Mouse (Mus musculus) MEL (cell line): ENCODE measurements around the gene Alad.

Experiments used
- CHD2 ChIP-seq: IDR thresholded peaks from 2 replicates; pipeline ENCODE4 v1.6.1; 2011; ENCODE audit warnings: low read length, improper control_type of control experiment
- CTCF ChIP-seq, 3 experiments: IDR thresholded peaks in 2 of 3; conservative IDR thresholded peaks in 1 of 3; 2 replicates each; pipeline ENCODE4 v1.5.1; 2011 to 2012; ENCODE audit warnings: low read length in 3 of 3, low read depth in 2 of 3, mild to moderate bottlenecking in 2 of 3, improper control_type of control experiment in 1 of 3, inconsistent platforms in 1 of 3, mixed read lengths in 1 of 3, moderate library complexity in 1 of 3; ENCODE audit not compliant: control insufficient read depth in 1 of 3, insufficient read depth in 1 of 3, poor library complexity in 1 of 3, severe bottlenecking in 1 of 3
- EP300 ChIP-seq, 2 experiments: IDR thresholded peaks; 2 replicates each; pipeline ENCODE4 v1.6.1; 2011; ENCODE audit warnings: improper control_type of control experiment in 2 of 2, low read length in 2 of 2, low read depth in 1 of 2, mild to moderate bottlenecking in 1 of 2
- GATA1 ChIP-seq: IDR thresholded peaks from 2 replicates; pipeline ENCODE4 v1.6.1; 2011; ENCODE audit warnings: low read depth, low read length, improper control_type of control experiment
- JUND ChIP-seq: IDR thresholded peaks from 2 replicates; pipeline ENCODE4 v1.6.1; 2011; ENCODE audit warnings: low read depth, mild to moderate bottlenecking, improper control_type of control experiment, low read length
- MYB ChIP-seq: IDR thresholded peaks from 2 replicates; pipeline ENCODE4 v1.6.1; 2011; ENCODE audit warnings: mild to moderate bottlenecking, low read depth, low read length, improper control_type of control experiment
- POLR2A ChIP-seq, 2 experiments: IDR thresholded peaks; 2 replicates each; pipeline ENCODE4 v1.6.1; 2011 to 2012; ENCODE audit warnings: low read length in 2 of 2, mild to moderate bottlenecking in 2 of 2, control low read depth in 1 of 2, improper control_type of control experiment in 1 of 2, low read depth in 1 of 2, moderate library complexity in 1 of 2; ENCODE audit not compliant: control insufficient read depth in 1 of 2, insufficient read depth in 1 of 2, poor library complexity in 1 of 2
- RAD21 ChIP-seq: IDR thresholded peaks from 2 replicates; pipeline ENCODE4 v1.6.1; 2011; ENCODE audit warnings: mild to moderate bottlenecking, low read depth, low read length, improper control_type of control experiment
- SIN3A ChIP-seq: IDR thresholded peaks from 2 replicates; pipeline ENCODE4 v1.6.1; 2012; ENCODE audit warnings: low read length, improper control_type of control experiment, inconsistent platforms
- SMC3 ChIP-seq: IDR thresholded peaks from 2 replicates; pipeline ENCODE4 v1.6.1; 2011; ENCODE audit warnings: low read depth, low read length, improper control_type of control experiment
- TAL1 ChIP-seq: IDR thresholded peaks from 2 replicates; pipeline ENCODE4 v1.6.1; 2012; ENCODE audit warnings: mild to moderate bottlenecking, inconsistent platforms, low read length, moderate library complexity, mixed read lengths
- UBTF ChIP-seq: IDR thresholded peaks from 2 replicates; pipeline ENCODE4 v1.6.1; 2012; ENCODE audit warnings: low read depth, mild to moderate bottlenecking, inconsistent platforms, low read length, improper control_type of control experiment, moderate library complexity, borderline replicate concordance; ENCODE audit not compliant: insufficient read depth
- USF1 ChIP-seq: IDR thresholded peaks from 2 replicates; pipeline ENCODE4 v1.6.1; 2014; ENCODE audit warnings: low read depth, mild to moderate bottlenecking, inconsistent platforms, low read length, improper control_type of control experiment, moderate library complexity

DNA sequence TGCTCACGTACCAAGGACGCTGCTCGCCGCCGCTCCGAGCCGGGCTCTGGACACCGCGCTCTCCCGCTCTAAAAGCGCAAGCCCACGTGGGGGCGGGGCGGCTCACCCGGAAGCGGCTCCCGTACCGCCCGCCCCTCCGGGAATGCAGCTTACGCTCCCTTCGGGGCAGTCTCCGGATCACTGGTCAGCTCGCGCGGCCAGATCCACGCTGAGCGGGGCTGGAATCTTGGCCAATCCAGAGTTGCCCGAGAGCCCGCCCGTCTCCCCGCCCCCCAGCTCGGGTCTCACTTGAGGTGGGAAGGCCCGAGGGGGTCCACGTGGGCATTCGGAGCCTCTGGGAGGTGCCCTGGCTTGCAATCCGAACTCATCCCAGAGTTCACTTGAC is at the start of gene Alad:
- no peak for TF ChIP-seq TAL1
- no peak for TF ChIP-seq EP300 (IDR thresholded peaks at IDR 0.05; ENCODE audit: low read depth in 1 of 2, low read length in 2 of 2)
- TF ChIP-seq CTCF (IDR thresholded peaks at IDR 0.05 in 2 of 3, conservative IDR thresholded peaks at IDR 0.05 in 1 of 3; ENCODE audit: control insufficient read depth in 1 of 3, insufficient read depth in 1 of 3, low read depth in 2 of 3, low read length in 3 of 3, poor library complexity in 1 of 3, severe bottlenecking in 1 of 3) = no peak
- TF ChIP-seq POLR2A (IDR thresholded peaks at IDR 0.05; ENCODE audit: control insufficient read depth in 1 of 2, insufficient read depth in 1 of 2, low read depth in 1 of 2, low read length in 2 of 2, poor library complexity in 1 of 2) = no peak
- no peak for TF ChIP-seq JUND
- TF ChIP-seq UBTF = no peak
- no peak for TF ChIP-seq SIN3A
- no peak for TF ChIP-seq USF1
- TF ChIP-seq CHD2 = no peak
- no peak for TF ChIP-seq RAD21
- TF ChIP-seq MYB = no peak
- no peak for TF ChIP-seq GATA1
- TF ChIP-seq SMC3 = no peak
